Mouse (Mus musculus) liver, postnatal 0 days (tissue): ENCODE data around the gene Extl1. TPM values are rescaled to one million over a fixed set of nuclear protein-coding genes. Genes with fewer than 3 reads are reported as not detected.

Experiments
- ATAC-seq: fragments of 200-750 bp; cut with Nextera tagmentation; 2 replicates; pipeline ENCODE4 v1.8.0; 2017; ENCODE audit warnings: mild to moderate bottlenecking, moderate library complexity
- DNase-seq: peaks from one replicate; pipeline ENCODE4 v3.0.0-alpha.2; 2016
- H3K27ac ChIP-seq: fragments of 300-500 bp; sonication (generic); 2 replicates; pipeline ENCODE4 v1.5.1; 2014; ENCODE audit warnings: antibody characterized with exemption, moderate library complexity, mild to moderate bottlenecking, low read depth
- H3K27me3 ChIP-seq: fragments of 300-500 bp; sonication (generic); 2 replicates; pipeline ENCODE4 v1.6.1; 2014; ENCODE audit warnings: low read length, control low read depth, mixed read lengths; ENCODE audit not compliant: insufficient read depth
- H3K36me3 ChIP-seq: fragments of 300-500 bp; sonication (generic); replicated peaks from 2 replicates; pipeline ENCODE4 v1.6.1; 2014; ENCODE audit warnings: mild to moderate bottlenecking, control low read depth, low read length, moderate library complexity, mixed read lengths; ENCODE audit not compliant: insufficient read depth
- H3K4me1 ChIP-seq: fragments of 300-500 bp; sonication (generic); 2 replicates; pipeline ENCODE4 v1.6.1; 2014; ENCODE audit warnings: antibody characterized with exemption, mild to moderate bottlenecking, control low read depth; ENCODE audit not compliant: insufficient read depth
- H3K4me2 ChIP-seq: fragments of 300-500 bp; sonication (generic); 2 replicates; pipeline ENCODE4 v1.6.1; 2014; ENCODE audit warnings: low read depth, mild to moderate bottlenecking, low read length, moderate library complexity, mixed read lengths
- H3K4me3 ChIP-seq: fragments of 300-500 bp; sonication (generic); 2 replicates; pipeline ENCODE4 v1.5.1; 2014; ENCODE audit warnings: low read depth, low read length
- H3K9ac ChIP-seq: fragments of 300-500 bp; sonication (generic); replicated peaks from 2 replicates; pipeline ENCODE4 v1.6.1; 2014; ENCODE audit warnings: mild to moderate bottlenecking, moderate library complexity
- H3K9me3 ChIP-seq: fragments of 300-500 bp; sonication (generic); 2 replicates; pipeline ENCODE4 v1.6.1; 2016; ENCODE audit warnings: mild to moderate bottlenecking, control low read depth, low read length, mixed read lengths
- CTCF ChIP-seq: sonication (generic); IDR thresholded peaks from 2 replicates; pipeline ENCODE4 v1.5.1; 2016; ENCODE audit warnings: antibody characterized with exemption, low read depth
- EP300 ChIP-seq: IDR thresholded peaks from 2 replicates; pipeline ENCODE4 v1.6.1; 2016; ENCODE audit warnings: antibody characterized with exemption, low read depth, mild to moderate bottlenecking
- WGBS: fragments of 180-500 bp; shearing (Covaris S2); extraction: QIAGEN DNeasy Blood & Tissue Kit; methylation state at CpG from one replicate; pipeline ENCODE4 v1.1.7; 2014; ENCODE audit not compliant: insufficient replicate concordance; 5-methylcytosine and 5-hydroxymethylcytosine counted together
- polyA plus RNA-seq: library from polyadenylated mRNA; unstranded; fragments of >200 nt; fragmentation: Nextera tagmentation; extraction: Ambion mirVana; gene quantifications from 2 replicates; pipeline ENCODE4 v1.2.1, GENCODE M21; 2015

The Extl1 gene
- polyA plus RNA-seq, 1 experiment from 2014 or later: 0.33 TPM

- no peak for TF ChIP-seq CTCF
- TF ChIP-seq EP300: no peak
- Histone ChIP-seq H3K9ac (no peak overlapping the region), H3K4me2 (no peak overlapping the region), H3K36me3 (no peaks in the 10 kb centered on the region), H3K4me1 (no peaks in the 10 kb centered on the region), H3K27ac (no peak overlapping the region), H3K27me3 (peaks cover 5% of the 10 kb centered on the region; the same call in 1 of the 2 replicates), H3K4me3 (no peak overlapping the region), H3K9me3 (no peaks in the 10 kb centered on the region)
- WGBS: 42% methylated on average over 10 of the region's 10 CpGs
- ATAC-seq (no peak), DNase-seq (no peak)
Measured at GRCm38 (mm10) chr4:134378089-134378615, 5.5 kb downstream of the Extl1 start.

GRCm38 (mm10) chr4:134374306-134374705, 9.3 kb downstream of the Extl1 start:
- no peaks in the 10 kb centered on the region for H3K36me3 ChIP-seq
- H3K4me1 ChIP-seq: peaks cover 17% of the 10 kb centered on the region
- no peak for ATAC-seq
- no peak overlapping the region for H3K27ac ChIP-seq
- DNase-seq: no peak
- H3K4me2 ChIP-seq: no peak overlapping the region
- H3K27me3 ChIP-seq: peaks cover 36% of the 10 kb centered on the region
- H3K9ac ChIP-seq: no peak overlapping the region
- no peaks in the 10 kb centered on the region for H3K9me3 ChIP-seq
- WGBS: 21% methylated on average over 1 of the region's 1 CpGs
- H3K4me3 ChIP-seq: no peak overlapping the region
- TF ChIP-seq CTCF: no peak
- no peak for TF ChIP-seq EP300

DNA sequence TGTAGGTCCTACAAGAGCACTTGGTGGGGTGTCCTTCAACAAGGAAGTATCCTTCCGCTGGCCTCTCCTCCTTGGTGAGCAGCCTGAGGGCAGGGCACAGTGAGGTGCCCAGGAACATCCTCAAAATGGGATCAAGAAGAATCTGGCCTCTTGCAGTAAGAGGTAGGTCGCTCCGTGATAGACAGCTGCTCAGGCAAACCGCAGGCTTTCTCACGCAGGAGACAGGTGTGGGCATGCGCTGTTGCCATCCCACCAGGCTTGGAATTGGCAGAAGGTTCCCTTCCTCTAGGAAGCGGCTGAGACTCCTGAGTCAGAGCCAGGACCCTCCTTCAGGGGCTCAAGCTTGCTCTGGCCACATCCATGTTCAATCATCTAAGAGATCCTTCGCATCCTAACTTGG, 10.4 kb downstream of the Extl1 start:
- H3K27me3 ChIP-seq: peaks cover 41% of the 10 kb centered on the region

DNA sequence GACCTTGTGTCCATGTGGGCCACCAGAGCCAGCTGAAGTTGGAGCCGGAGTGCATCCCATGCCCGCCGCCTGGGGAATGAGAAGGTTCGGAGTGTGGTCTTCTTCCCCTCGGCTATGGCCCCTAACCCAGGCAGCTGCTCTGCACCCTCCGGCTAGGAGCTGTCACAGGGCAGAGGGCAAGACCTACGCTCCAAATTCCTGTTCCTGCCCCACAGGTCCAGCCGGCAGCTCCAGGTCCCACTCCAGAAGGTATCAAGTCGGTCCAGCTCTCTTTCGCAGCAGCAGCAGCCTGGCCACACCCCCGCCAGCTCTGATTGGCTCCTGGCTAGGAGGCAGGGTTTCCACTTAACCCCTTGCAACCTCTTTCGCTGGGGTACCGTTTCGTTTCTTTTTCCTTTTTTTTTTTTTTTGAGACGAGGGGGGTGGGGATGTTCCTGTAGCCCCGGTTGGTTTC, 11.3 kb downstream of the Extl1 start:
- Histone ChIP-seq H3K4me2 (peak overlapping the region; percentile 83), H3K9ac (no peak overlapping the region; the same call in 1 of the 2 replicates), H3K9me3 (no peaks in the 10 kb centered on the region), H3K4me1 (peaks cover 17% of the 10 kb centered on the region), H3K36me3 (no peaks in the 10 kb centered on the region), H3K27me3 (peaks cover 41% of the 10 kb centered on the region), H3K27ac (no peak overlapping the region), H3K4me3 (peak overlapping the region; percentile 41)
- under 1% methylated on average over 16 of the region's 16 CpGs for WGBS
- peak; percentile 69 for DNase-seq
- peak; percentile 81 for ATAC-seq
- TF ChIP-seq CTCF: no peak
- no peak for TF ChIP-seq EP300

More for the DNA sequence above, 10.4 kb downstream of the Extl1 start:
- DNase-seq (no peak), ATAC-seq (no peak)
- H3K4me3 ChIP-seq: no peak overlapping the region
- H3K9ac ChIP-seq: no peak overlapping the region
- TF ChIP-seq EP300: no peak
- TF ChIP-seq CTCF: no peak
- peaks cover 17% of the 10 kb centered on the region for H3K4me1 ChIP-seq
- H3K36me3 ChIP-seq: no peaks in the 10 kb centered on the region
- H3K9me3 ChIP-seq: no peaks in the 10 kb centered on the region
- H3K27ac ChIP-seq: no peak overlapping the region
- H3K4me2 ChIP-seq: no peak overlapping the region
- WGBS: 78% methylated on average over 8 of the region's 8 CpGs

DNA sequence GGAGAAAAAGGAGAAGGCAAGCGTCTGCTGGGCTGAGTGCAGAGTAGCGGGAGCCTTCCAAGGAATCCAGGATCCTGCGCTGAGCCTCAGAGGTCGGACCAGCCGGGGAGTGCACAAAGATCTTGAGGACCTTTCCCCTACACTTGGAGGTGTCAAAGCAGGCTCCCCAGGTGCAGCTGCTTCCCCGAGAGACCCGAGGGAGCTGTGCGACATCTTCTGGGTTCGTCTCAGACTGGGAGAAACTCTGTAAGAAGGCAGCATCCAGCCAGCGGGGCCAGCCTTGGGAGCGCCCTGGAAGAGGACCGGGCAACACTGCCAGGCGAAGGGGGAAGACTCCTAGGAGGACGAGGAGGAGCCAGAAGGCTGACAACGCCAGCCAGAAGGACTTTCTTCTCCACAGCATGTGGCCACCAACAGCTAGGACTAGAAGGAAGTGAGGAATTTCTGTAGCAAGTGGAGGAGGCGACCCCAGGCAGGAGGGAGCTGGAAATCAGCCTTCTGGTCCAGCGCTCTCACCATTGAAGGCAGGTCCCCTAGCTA, 12.3 kb downstream of the Extl1 start:
- peak overlapping the region; percentile 83 for H3K4me2 ChIP-seq
- peaks cover 17% of the 10 kb centered on the region for H3K4me1 ChIP-seq
- DNase-seq: no peak
- H3K4me3 ChIP-seq: peak overlapping the region; percentile 41
- H3K27me3 ChIP-seq: peaks cover 41% of the 10 kb centered on the region
- WGBS: 4% methylated on average over 17 of the region's 17 CpGs
- no peak overlapping the region for H3K27ac ChIP-seq
- no peak for ATAC-seq
- TF ChIP-seq CTCF (no peak), EP300 (no peak)
- no peaks in the 10 kb centered on the region for H3K36me3 ChIP-seq
- H3K9ac ChIP-seq: 0 out of 2 replicates have a peak overlapping the region, but pooled peaks have one; percentile 3
- H3K9me3 ChIP-seq: no peaks in the 10 kb centered on the region

DNA sequence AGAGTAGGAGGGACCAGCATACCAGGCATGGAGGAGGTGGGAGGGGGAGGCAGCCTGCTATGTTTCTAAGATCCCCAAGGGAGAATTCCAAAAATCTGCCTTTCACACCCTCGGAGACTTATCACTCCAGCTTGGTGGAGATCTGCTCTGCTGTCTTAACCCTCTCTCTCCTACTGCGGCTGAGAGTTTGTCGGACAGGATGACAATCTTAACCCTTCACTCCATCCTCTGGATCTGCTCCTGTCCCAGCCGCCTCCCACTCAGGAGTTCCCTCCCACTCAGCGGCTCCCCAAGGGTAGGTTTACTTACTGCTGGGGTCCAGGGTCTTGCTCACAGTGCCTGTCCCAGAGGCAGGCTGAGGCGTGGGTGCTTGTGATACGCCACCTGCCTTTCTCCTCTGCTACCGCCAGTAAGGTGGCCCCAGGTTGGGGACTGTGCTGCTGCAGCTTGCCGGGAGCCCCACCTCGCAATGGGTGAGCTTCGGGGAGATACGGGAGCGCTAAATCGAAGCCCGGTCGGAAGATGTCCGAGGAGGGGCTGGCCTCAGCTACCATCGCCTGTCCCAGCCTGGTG, 12.9 kb downstream of the Extl1 start:
- TF ChIP-seq CTCF: no peak
- no peak for TF ChIP-seq EP300
- no peak for DNase-seq
- peaks cover 41% of the 10 kb centered on the region for H3K27me3 ChIP-seq
- ATAC-seq: no peak
- WGBS: 4% methylated on average over 18 of the region's 18 CpGs
- peak overlapping the region; percentile 41 for H3K4me3 ChIP-seq
- no peaks in the 10 kb centered on the region for H3K36me3 ChIP-seq
- H3K9me3 ChIP-seq: no peaks in the 10 kb centered on the region
- H3K4me2 ChIP-seq: peak overlapping the region; percentile 83
- H3K4me1 ChIP-seq: peaks cover 17% of the 10 kb centered on the region
- H3K9ac ChIP-seq: 0 out of 2 replicates have a peak overlapping the region, but pooled peaks have one; percentile 3
- no peak overlapping the region for H3K27ac ChIP-seq
